Mouse (Mus musculus): ENCODE data around the gene Uhrf1bp1l. TPM values are rescaled to one million over a fixed set of nuclear protein-coding genes. Genes with fewer than 3 reads are reported as not detected.

Gene Uhrf1bp1l
- polyA plus RNA-seq, 1 experiment, result 25.3 TPM

- Histone ChIP-seq H3K4me3 (ENCODE audit: insufficient read depth, low read length) (no peak overlapping the region), H3K4me1 (ENCODE audit: control insufficient read depth, insufficient read depth, low read length) (no peaks in the 10 kb centered on the region), H3K27ac (ENCODE audit: insufficient read depth, low read depth, low read length) (no peak overlapping the region)
- TF ChIP-seq CTCF (IDR thresholded peaks at IDR 0.05; ENCODE audit: low read depth, low read length) (no peak), POLR2A (IDR thresholded peaks at IDR 0.05; ENCODE audit: borderline replicate concordance, low read depth, low read length) (no peak)
Observed at GRCm38 (mm10) chr10:89868836-89869235, 124.0 kb downstream of the Uhrf1bp1l start.

Other genes starting within 250 kb of the Uhrf1bp1l start
- gene Nr1h4, start 211.4 kb upstream of the Uhrf1bp1l start, polyA plus RNA-seq (2012; ENCODE audit: insufficient read depth, insufficient read length, missing spikeins), result not detected in 2 replicates
- 0.27 and 0.32 TPM in 2 replicates for gene Slc17a8, start 123.7 kb upstream of the Uhrf1bp1l start, polyA plus RNA-seq (2012; ENCODE audit: insufficient read depth, insufficient read length, missing spikeins)
- gene Scyl2, start 58.7 kb upstream of the Uhrf1bp1l start, polyA plus RNA-seq (2012; ENCODE audit: insufficient read depth, insufficient read length, missing spikeins), result 32.2 and 35.2 TPM in 2 replicates
- 17.0 and 18.6 TPM in 2 replicates for gene Actr6, start 12.7 kb upstream of the Uhrf1bp1l start, polyA plus RNA-seq (2012; ENCODE audit: insufficient read depth, insufficient read length, missing spikeins)
- gene Anks1b, start 128.5 kb downstream of the Uhrf1bp1l start, polyA plus RNA-seq (2012; ENCODE audit: insufficient read depth, insufficient read length, missing spikeins), result 0.39 TPM in 1 of 2 replicates, not detected in the other